Mouse (Mus musculus) brain, adult 2 months (tissue): ENCODE measurements around the gene Lysmd1.
"Not testable (repeated sequence)": the region's sequence is repeated elsewhere in the genome, so short reads cannot be mapped to it uniquely, and the experiment has no call there.

ENCODE experiments used
- DNase-seq: peaks from one replicate; pipeline ENCODE4 v3.0.0; 2011; ENCODE audit warnings: low read depth, low spot score

The Lysmd1 gene

DNA sequence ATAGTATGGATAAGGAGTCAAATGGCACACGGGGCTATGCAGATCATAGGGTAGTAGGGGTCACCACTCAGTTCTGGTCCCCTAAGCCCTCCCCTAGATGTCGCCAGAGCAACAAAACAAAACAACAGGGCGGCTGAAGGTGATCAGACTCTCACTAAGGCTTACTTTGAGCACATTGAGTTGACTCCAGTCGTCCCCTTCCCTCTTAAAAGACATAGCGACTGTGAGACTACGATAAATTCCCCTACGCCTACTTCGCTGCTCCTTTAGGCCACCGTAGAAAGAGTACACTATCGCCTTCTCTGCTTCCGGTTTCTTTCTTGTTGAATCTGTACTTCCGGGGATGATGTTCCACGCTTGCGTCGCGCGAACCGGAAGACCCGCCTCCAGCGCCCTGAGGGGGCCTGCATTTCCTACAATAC lies at the start of gene Lysmd1, which contains the start of gene Scnm1:
Gene Lysmd1, plus strand, starts transcription at position 409 of the 422 bp plus-strand sequence.
Gene Scnm1, minus strand, starts transcription at position 332 of the 422 bp plus-strand sequence.
- DNase-seq: peak; percentile 99

DNA sequence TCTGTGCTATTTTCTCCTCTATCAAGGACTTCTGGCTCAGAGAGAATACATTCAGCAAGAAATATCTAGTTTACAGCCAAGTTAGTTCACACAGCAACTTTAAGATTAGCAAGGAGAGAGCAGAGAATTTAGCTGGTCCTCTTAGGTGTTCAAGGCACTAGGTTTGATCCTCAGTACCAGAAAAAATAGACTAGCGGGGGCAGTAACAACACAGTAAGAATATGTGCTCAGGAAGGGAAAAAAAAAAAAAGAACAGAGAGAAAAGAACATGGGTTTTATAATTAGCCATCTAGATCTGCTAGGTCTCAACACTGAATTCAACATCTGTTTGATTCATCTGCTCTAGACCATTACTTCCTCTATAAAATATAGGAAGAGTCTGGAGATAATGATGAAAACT lies 45.8 kb upstream of the Lysmd1 start:
- peak; percentile 53 for DNase-seq

DNA sequence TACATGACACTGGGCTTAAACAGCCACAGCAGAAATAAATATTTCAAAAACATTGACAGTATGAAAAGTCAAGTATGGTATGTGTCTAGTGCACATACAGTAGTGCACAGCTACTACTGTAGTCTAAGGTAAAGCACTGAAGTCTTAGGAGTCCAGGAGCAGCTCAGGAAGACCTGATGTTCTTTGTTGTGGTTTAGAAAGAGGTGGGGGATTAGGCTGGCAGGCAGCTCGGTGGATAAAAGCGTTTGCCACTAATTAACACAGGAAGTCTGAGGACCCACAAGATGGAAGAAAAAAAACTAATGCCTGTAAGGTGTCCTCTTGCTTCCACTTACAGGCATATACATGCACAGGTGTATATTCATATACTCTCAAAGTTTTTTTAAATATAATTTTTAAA lies 33.0 kb upstream of the Lysmd1 start:
- DNase-seq: no peak

DNA sequence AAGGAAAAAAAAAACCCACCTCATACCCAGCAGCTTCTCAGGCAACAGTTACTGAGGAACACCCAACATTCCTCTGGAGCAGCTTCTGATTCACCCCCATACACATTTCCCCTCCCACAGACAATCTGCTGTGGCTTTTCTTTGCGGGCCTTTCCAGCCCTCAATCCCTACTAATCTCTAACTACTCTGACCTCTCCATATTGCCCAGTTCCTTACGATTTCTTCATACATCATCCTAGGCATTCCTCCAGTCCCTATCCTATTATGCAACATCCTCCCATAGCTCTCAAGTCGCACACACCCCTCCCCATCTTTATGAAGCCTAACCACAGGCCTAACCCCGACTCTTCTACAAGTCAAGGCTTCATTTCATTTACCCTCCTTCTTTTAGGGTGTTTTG lies 28.8 kb upstream of the Lysmd1 start:
- peak; percentile 85 for DNase-seq

DNA sequence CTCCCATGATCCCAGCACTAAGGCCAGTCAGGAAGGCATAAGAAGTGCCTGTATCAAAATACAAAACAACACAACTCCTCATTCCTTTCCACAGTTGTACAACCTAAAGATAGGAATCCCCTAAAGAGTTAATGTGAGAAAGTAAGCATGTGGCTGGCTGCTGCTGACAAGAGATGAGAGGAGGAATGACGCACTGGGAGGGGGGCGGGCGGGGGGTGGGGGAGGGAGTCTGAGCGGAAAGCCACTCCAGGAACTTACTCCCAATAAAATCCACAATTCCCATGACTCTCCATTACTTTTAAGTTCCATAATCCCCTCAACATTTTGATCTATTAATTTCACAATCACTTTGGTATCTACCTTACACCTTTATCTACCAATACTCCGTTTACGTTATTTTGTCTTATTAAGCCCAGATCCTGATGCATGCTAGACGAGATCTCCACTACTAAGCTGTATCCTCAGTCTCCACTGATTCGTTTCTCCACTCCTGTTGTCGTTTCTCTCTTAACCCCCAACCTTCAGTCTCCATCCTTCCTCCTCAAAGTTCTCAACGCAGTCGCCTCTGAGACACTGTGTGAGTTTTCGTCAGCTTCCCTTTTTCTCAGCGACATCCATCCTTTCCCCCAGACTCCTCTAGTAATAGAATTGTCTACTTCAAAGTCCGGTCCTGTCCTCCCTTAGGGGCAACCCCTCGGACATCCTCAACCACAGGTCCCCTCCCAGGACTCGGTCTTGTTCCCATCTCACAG lies 28.1 kb upstream of the Lysmd1 start:
- peak; percentile 65 for DNase-seq

DNA sequence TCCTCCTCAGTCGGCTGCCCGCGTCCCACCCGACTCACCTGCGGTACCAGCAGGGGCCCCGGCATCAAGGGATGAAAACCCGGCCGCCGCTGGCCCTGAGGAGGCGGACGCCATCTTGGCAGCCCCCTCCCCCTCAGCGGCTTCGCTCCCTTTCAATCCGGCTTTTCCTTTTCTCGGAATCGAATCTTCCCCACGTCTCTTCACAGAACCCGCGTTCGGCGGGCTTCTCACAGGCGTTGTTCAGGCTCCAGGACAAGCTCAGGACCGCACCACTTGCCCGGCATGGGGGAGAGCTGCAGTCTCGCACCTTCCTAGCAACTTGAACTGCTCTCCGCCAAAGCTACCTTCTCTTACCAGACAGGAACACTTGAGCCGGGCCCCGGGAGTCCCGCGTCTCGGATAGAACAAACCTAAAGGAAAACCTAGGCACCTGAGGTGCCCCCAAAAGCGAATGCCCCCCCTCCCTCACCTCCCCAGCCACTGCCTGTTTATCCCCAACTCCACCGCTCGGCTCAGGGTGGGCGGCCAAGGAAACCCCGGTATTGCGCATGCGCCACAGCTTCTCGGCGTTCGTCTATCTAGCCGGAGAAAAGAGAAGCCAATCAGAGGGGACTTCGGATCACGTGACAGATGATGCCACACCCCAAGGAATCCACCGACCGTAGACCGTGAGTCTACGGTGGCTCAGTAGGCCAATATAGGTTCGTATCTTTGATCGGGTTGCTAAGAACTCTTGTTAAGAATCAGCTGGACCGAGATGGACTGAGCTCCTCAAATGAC lies 27.4 kb upstream of the Lysmd1 start, which contains the start of gene Pip5k1a:
Gene Pip5k1a, minus strand, starts transcription at position 593 of the 780 bp plus-strand sequence.
- peak; percentile 100 for DNase-seq

DNA sequence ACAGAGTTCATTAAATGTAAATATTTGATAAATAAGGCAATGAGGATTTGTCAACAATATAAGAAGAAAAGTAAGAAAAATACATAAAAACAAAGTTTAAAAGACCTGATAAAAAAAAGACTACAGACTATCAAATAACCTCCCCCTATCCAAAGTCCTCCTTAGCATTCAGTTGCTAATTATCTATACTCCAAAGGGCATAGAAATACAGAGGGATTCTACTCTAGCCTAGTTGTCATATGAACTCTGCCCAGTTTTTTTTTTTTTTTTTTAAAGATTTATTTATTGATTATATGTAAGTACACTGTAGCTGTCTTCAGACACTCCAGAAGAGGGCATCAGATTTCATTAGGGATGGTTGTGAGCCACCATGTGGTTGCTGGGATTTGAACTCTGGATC lies 26.6 kb upstream of the Lysmd1 start:
- not testable (repeated sequence) for DNase-seq

DNA sequence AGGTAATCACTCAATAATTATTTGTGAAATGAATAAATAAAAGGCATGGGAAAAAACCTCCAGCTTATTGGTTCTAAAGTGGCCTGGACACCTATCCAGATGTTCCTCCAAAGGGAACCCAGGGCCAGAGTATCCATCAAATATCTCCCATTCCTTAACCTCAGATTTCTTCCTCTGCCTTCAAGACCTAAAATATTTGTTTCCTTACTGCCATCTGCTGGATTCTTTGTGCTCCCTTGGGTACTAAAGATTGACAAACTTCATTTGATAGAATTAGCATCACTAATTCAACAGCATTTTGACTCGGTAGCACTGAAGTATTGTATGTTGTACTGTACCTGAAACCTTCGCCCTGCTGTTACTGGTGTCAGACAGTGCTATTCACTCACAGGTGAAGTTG lies 26.0 kb upstream of the Lysmd1 start:
- peak; percentile 34 for DNase-seq

DNA sequence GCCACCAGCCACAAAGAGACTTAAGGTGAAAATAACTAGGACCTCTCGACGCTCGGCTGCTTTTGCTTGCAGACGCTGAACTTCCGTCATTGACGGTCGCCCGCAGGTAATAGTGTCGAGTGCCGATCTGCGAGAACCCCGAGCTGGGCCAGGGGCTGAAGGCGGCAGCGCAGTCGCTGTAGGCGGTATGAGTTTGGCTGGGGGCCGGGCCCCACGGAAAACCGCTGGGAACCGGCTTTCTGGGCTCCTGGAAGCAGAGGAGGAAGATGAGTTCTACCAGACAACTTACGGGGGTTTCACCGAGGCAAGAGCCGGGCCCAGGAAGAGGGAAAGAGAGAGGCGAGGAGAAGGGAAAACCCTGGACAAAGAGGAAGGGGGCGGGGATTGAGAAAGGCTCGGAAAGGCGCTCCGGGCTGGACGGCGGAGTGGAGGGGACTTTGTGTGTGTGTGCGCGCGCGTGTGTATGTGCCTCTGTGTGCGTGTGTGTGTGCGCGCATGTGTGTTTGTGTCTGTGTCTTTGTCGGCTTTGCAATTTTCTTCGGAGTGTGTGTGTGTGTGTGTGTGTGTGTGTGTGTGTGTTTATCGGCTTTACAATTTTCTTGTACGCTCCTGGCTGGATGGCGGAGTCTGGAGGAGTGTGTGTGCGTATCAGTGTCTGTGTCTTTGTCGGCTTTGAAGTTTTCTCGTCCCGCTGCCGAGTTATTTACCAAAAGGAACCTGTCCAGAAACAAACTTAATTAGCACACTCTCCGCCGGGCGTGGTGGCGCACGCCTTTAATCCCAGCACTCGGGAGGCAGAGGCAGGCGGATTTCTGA lies 22.8 kb upstream of the Lysmd1 start, which contains the start of gene Vps72:
Gene Vps72, plus strand, starts transcription at position 112 of the 816 bp plus-strand sequence.
- peak; percentile 98 for DNase-seq

DNA sequence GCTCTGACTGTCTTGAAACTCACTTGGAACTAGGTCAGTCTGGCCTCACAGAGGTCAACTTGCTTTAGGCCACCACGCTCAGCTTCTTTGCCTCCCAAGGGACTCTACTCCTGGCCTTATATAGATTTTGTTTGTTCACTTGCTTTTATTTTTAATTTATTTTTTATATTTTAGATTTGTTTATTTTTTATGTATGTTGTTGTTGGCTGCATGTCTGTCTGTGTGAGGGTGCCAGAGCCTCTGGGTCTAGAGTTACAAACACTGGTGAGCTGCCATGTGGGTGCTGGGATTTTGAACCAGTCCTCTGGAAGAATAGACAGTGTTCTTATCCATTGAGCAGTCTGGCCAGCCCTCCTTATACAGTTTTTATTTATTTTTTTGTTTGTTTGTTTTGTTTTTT lies 21.1 kb upstream of the Lysmd1 start:
- no peak for DNase-seq

DNA sequence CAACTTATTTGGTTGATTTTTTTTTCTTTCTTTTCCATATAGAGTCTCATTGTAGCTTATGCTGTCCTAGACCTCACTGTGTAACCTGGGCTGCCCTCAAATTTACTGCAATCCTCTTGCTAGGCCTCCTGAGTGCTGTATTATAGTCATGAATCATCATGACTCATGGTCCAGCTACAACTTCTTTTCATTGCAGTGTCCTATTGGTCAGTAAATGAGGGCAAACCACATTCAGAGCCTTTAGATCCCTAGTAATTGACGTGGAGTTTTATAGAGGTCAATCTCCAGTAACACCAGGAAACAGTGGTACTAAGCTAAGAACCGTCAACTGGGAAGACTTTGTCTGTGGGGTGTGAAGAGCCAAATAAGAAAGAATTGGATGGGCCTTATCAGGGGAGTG lies 16.1 kb upstream of the Lysmd1 start:
- no peak for DNase-seq

DNA sequence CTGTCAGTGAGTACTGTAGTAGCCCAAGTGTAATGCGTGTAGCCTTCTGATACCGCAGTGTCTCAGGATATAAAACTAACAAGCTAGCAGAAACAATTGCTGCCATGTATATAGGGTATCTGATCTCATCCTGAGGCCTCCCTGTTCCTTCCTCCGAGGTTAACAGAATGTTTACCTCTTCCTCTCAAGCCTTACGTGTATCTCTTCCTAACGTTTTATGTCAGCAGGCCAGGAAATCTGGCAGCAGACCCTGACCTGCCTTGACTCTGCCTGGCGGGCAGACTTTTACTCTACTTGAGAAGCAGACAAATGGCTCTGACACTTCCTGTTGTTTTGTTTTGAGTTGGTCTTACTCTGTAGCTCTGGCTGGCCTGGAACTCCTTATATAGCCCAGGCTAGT lies 12.3 kb upstream of the Lysmd1 start:
- DNase-seq: no peak

DNA sequence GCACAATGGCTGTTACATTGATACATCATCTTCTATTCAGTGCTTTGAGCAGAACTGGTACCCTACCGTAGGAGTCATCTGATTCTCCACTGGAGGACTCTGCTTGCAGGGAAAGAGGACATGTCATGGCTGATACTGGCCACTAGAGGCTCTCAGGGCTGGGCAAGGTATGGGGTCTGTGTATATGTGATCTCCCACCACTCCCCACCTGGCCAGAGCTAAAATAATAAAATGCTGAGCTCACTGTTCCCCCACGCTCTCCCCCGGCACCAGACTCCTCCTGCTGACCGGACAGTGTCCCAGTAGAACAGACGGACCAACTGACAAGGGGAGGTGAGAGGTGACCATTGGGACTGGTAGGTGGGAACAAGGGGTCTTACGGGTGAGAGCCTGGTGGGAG lies 9.6 kb upstream of the Lysmd1 start, which contains the start of gene Tmod4:
Gene Tmod4, plus strand, starts transcription at position 231 of the 400 bp plus-strand sequence.
- peak; percentile 14 for DNase-seq

DNA sequence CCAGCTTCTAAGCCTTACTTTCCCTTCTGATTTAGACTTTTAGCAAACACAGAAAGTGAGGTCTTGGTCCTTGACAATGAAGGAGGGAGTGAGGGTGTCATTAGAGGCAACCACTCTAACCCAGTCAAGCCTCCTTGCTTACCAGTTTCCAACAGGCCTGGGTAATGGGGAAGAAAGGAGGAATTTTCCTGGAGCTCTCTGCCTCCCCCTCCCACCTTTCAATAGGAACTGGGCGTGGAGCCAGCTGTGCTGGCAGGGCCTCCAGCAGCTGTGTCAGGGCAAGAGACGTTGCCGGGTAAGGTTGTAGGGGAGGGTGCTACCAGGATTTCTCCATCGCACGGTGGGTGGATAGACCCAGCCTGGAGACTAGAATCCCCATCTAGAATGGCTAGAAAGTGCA lies 8.9 kb upstream of the Lysmd1 start:
- peak; percentile 58 for DNase-seq

DNA sequence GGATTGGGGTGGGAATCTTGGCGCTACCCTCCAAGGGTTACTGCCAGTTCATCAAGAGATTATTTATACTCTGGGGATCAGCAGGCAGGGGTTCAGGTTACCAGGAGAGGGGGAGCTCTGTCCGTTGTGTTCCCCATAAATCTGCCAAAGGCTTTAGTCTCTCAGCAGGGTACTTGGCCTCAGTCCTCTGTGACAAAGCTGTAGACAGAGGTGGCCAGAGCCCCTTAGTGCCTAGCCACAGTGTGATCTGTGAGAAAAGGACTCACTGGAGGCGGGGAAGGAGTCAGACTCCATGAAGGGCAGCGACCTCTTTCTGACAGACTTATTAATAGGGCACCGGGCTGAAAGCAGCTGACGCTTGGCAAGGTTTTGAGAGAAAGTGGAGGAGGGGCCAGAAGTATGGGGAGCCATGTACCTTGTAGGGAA lies 4.6 kb upstream of the Lysmd1 start:
- DNase-seq: peak; percentile 75

DNA sequence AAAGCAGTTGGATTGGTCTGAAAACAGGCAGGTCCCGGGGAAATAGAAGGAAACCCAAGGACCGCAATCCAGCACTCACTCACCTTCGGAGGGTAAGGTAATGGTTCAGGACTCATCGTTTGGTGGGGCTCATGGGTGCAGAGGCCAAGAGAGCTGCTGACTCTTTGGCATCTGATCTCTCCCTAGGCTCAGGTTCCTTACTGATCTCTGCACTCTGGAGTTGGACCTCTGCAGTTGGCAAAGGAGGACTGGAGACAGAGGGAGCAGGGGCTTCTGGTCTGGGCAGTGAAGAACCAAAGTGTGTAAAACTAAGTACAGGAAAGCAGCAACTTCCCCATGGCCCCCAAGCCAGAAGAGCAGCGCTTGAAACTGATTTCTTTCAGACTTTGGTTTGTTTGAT lies 3.8 kb upstream of the Lysmd1 start:
- DNase-seq: no peak

DNA sequence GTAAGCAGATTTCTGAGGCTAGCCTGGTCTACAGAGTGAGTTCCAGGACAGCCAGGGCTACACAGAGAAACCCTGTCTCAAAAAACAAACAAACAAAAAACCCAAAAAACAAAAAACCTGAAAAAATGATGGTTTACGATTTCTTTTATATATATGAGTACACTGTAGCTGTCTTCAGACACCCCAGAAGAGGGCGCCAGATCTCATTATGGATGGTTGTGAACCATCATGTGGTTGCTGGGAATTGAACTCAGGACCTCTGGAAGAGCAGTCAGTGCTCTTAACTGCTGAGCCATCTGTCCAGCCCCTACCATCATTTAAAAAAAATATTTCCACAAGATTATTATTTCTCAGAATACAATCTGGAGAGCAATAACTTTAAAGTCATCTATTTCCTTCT lies 1.5 kb upstream of the Lysmd1 start:
- DNase-seq: not testable (repeated sequence)

DNA sequence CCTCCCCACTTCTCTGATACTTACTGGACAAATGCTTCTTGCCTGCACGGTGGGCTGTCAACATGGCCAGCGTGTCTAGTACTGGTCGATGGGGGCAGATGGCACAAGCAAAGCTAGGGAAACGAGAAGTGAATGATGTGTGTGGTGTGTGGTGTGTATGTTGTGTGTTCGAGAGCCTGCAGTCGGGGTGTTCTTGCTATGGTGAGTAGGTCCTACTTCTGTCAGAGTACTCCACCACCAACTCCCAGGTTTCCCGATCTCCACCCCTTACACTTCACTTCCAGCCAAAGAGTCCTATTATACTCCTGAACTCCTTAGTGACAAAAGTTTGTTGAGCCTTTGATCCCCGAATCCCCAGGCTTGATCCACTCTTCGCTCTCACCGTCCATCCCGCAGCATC lies 712 bp upstream of the Lysmd1 start:
- DNase-seq: no peak

DNA sequence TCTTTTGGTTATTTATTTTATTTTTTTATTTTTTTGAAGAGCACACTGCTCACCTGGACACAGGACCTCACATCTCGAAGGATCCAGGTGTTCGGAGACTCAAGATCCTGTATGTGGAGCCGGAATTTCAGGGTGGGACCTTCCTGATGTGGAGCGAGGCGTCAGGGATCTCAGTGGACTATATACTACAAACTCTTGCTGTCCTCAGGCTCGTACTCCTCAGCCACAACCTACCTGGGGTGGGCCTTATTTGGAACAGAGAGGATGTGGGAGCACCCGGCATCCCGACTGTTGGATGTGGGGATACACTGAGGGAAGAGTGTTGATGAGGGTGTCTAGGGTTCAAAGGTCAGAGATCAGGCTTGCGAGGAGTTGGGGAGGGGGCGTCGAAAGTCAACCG lies 245 bp downstream of the Lysmd1 start:
- DNase-seq: not testable (repeated sequence)

DNA sequence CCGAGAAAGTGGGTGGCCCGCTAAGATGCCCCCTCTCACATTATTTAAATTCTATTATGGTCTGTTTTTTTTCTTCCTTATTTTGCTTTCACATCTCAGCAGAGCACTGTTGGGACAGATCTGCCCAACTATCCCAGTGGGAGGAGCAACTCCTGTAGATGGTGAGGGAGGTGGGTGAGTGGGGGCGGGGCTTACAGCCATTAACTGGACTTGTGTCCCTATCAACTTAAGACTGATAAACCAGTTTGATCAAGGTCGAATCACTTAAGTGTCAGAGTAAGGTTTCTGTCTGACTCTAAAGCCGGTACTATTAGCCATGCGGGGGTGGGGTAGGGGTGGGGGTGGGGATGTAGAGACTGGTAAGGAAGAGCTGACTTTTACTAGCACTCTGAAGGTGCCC lies 1.1 kb downstream of the Lysmd1 start:
- peak; percentile 59 for DNase-seq

DNA sequence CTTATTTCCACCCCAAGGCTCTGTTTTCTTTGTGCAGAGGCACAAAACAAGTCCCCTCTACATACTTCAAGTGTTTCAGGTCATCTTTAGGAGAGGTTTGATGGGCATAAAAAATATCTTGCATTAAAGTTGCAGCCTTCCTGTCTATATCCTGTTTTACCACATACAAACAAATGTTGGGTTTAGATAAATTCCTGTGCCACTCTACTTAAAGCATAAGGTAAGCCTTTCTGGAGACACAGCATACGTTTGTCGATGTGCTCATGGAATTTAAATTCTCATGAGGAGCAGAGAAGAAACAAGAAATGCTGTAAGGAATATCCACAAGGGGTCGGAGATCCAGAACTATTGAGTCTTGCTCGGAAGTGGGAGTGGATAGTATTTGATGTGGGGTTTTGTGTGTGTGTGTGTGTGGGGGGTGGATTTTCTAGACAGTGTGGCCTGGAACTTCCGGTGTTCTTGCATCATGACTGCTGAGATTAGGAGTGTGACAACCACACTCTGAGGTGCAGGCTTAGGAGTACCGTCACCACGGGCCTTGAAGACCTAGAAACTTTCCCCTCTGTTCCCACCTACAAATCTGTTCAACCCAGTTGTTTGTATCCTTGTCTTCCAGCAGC lies 1.7 kb downstream of the Lysmd1 start:
- no peak for DNase-seq
